Mouse (Mus musculus) T-helper 17 cell (primary cell): ENCODE results near the gene Olfr109.

Experiments
- in situ Hi-C, 2 experiments: fragments of 300-600 bp; cut with MboI, MseI; formaldehyde crosslinking; loops; 1 replicate in 1 of 2; 2 replicates in 1 of 2; pipeline ENCODE4 v1.15.1; 2025; ENCODE audit warnings: high pct_unique_total_duplicates in 2 of 2

Olfr109 gene

DNA sequence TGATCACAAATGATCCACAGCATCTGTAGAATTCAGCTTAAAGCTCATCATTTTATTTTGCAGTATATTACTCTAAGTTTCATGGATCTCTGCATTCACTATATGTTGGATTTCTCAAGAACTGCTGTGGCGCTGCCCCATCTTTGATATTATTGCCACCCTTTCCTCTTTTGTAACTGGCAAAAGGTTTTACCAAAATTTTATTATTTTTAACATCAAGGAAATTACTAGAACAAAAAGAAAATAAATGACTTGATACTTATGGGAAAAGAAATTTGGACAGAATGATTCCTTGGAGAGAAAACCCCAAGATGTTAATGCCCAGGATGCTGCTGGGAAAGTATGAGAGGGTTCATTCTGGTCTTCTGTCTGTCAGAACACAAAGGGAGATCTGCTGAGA, at the start of gene Olfr109:
Gene Olfr109, plus strand, starts transcription at position 301 of the 400 bp plus-strand sequence.
- in situ Hi-C loops = no loop called here

DNA sequence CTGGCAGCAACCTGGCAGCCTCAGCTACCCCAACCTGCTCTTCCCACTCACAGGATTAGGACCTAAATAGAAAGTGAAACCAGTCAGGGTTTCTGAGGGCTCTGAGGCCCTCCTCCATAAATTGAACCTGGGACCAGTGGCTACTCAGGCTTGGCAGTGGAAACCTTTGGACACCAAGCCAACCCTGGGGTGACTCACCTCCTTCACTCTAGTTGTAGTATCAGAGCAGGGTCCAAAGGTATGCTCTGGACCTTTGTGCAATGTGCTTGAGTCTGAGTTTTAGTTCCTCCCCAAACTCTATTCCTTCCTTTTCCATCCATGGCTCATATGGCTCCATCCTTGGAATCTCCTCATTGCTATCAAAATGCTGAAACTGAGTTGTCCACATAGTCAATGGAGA, 45.3 kb upstream of the Olfr109 start:
- in situ Hi-C loops = no loop called here

DNA sequence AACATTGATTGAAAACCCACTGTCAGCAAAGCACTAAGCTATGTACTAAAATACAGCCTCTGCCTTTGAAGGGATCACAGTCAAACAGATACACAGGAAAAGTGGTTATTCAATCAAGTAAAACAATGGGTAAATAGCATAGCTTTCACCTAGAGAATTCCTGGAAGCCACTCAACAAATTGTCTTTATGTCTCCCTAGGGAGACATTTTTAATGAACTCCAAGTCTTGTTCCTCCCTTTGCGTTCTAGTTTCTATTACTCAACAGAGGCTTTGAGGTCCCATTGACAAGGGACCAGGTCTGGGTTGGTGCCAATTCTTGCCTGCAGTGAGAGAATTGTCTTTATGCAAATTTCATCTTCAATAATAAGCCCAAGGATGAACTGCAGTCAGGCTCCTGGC, 13.5 kb upstream of the Olfr109 start, which contains the start of gene Olfr108:
Gene Olfr108, plus strand, starts transcription at position 301 of the 400 bp plus-strand sequence.
- in situ Hi-C loops = no loop called here

DNA sequence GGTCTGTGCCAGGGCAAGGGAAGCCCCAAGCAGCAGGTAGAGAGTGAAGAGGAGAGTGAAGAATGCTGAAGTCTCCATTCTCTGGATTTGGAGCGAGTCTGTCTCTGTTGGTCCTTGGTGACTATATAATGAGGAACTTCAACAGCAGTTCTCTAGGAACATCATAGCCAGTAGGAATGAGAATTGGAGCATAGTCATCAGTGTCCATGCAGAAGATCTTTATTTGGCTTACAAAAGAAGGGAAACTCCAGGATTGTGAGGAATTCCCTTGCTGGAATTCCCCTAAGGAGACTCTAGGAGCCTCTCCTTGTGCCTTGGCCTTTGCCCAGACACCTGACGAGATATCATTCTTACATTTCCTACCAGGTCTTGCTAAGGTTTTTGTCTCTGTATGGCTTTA, 24.7 kb downstream of the Olfr109 start, which contains the start of gene H2-M2:
Gene H2-M2, minus strand, starts transcription at position 101 of the 400 bp plus-strand sequence.
- in situ Hi-C loops = no loop called here

DNA sequence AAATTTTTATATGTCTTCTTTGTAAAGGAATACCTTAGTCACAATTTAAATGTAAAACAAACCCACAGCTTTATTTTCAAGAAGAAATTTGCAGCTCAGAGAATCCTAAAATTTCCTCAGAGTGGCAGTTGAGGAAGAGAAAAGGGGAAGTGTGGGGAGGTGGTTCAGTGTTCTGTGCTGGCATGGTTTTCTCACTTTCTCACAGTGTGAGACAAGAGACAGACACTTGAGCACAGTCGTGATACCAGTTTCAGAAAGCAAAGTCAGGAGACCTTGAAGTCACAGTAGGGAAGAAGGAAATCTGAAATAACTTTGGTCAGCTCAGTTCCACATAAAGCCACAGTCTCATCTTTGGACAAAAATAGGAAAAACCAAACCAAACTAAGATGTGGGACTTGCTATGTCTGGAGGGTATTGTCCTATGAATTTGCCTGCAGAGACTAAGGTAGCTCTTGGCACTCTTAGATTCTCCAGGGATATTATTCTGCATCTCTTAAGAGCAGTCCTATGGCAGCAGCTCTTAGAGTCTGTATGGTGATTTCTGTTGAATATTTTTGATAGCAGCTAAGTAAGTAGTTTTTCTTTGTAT, 33.3 kb downstream of the Olfr109 start, which contains the start of gene Olfr110:
Gene Olfr110, plus strand, starts transcription at position 539 of the 589 bp plus-strand sequence.
- in situ Hi-C loops = loop anchor here in 1 of 2 experiments (10.0 kb wide), 2 partner anchors 57 to 1493 kb away; no protein-coding TSS in a partner anchor

DNA sequence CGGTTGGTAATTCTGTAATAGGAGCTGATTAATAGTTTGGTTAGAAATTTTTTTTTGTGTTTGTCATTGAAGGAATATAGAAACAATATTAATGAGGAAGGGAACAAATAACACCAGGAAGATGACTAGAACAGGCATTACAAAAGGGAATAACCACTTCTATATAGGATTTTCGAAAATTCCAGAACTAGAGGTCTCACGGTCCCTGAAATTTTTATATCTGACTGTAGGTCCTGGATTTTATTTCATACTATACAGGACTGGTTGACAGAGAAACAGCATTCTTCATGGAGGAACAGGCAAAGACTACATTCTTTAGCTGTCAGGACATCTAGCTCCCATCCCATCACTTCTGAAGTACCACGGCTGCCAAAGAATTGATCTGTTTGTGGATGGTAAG, 49.0 kb downstream of the Olfr109 start, which contains the start of gene Olfr111:
Gene Olfr111, plus strand, starts transcription at position 301 of the 400 bp plus-strand sequence.
- in situ Hi-C loops = no loop called here
